Mouse (Mus musculus): ENCODE data around the gene Sh3pxd2b. TPM values are rescaled to one million over a fixed set of nuclear protein-coding genes. Genes with fewer than 3 reads are reported as not detected.

The Sh3pxd2b gene
- polyA plus RNA-seq, 1 experiment from 2014 or later = 25.5 TPM

DNA sequence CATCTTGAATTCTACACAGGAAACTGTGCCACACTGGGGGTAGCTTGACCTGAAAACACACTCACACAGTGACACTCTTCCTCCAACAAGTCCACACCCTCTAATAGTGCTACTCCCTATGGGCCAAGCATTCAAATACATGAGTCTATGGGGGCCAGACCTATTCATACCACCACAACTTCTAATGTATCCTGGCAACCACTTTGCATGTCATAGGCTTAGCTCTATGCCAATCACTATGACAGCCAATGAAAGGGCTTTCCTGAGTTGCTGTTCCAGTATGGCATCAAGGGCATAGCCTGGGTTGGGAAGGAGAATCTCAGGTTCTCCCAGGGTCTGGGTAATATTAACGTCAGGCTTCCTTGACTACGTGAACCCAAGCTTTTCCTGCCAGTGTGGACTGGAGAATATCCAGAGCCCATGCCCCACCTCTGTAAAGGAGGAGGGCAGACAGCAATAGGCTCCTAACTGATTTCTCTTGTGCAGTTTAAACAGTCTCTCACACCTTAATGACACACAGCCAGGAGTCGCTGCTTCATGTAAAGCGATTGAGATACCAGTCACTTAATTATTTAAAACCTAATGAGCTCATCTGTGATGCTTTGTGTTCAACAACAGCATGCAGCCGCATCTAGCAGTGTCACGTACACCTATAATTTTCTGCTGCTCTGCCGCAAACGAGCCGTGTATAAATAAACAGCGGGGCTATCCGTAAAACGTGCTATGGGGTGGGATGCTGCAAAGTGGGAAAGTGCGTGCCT, 25.8 kb downstream of the Sh3pxd2b start:
- no peaks in the 10 kb centered on the region for H3K27me3 ChIP-seq (ENCODE audit: control insufficient read depth, insufficient read depth, low read length)
- H3K36me3 ChIP-seq (ENCODE audit: control insufficient read depth, insufficient read depth, low read length) = peaks cover 11% of the 10 kb centered on the region
- no peaks in the 10 kb centered on the region for H3K4me1 ChIP-seq (ENCODE audit: control insufficient read depth, insufficient read depth, low read length)
- no peak overlapping the region for H3K27ac ChIP-seq (replicated peaks; ENCODE audit: low read depth, low read length)
- ATAC-seq (ENCODE audit: insufficient number of reproducible peaks, low FRiP score, low TSS enrichment, low read depth) (no peak), DNase-seq (ENCODE audit: low spot score) (no peak)
- H3K9ac ChIP-seq (ENCODE audit: low read length) = no peak overlapping the region
- no peaks in the 10 kb centered on the region for H3K9me3 ChIP-seq (ENCODE audit: control insufficient read depth, low read length)
- no peak overlapping the region for H3K4me3 ChIP-seq (ENCODE audit: low read depth, low read length)
- H3K4me2 ChIP-seq (ENCODE audit: low read depth, severe bottlenecking) = no peak overlapping the region
- 81% methylated on average over 13 of the region's 13 CpGs for WGBS

DNA sequence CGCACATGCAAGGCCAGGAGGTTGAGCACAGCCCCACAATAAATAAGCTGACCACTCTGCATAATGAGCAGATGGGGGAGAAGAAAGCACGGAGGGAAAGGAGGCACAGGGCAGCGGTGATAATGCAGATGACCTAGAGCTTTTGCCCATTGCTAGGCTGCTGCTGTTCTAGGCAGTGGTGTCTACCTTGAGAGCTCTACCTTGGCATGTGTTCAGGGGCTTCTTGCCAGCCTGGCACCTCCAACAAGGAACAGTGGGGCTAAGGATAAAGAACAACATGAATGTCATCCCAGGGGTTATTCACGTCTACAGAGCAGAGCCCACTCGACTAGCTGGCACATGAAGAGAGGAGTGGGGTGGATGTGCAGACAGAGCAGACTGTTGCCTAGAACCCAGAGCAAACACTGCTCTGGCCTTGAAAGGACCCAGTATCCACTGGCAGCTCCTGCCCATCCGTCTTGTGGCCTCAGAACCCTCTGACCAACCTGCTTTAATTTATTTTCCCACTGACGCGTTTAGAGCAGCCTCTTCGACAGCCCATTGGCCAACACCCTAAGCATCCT, 26.5 kb downstream of the Sh3pxd2b start:
- Histone ChIP-seq H3K4me3 (ENCODE audit: low read depth, low read length) (no peak overlapping the region), H3K27me3 (ENCODE audit: control insufficient read depth, insufficient read depth, low read length) (no peaks in the 10 kb centered on the region), H3K9ac (ENCODE audit: low read length) (no peak overlapping the region), H3K4me1 (ENCODE audit: control insufficient read depth, insufficient read depth, low read length) (no peaks in the 10 kb centered on the region), H3K36me3 (ENCODE audit: control insufficient read depth, insufficient read depth, low read length) (peaks cover 11% of the 10 kb centered on the region), H3K27ac (replicated peaks; ENCODE audit: low read depth, low read length) (no peak overlapping the region), H3K4me2 (ENCODE audit: low read depth, severe bottlenecking) (no peak overlapping the region), H3K9me3 (ENCODE audit: control insufficient read depth, low read length) (no peaks in the 10 kb centered on the region)
- no peak for ATAC-seq (ENCODE audit: insufficient number of reproducible peaks, low FRiP score, low TSS enrichment, low read depth)
- DNase-seq (ENCODE audit: low spot score) = no peak
- WGBS = 81% methylated on average over 9 of the region's 9 CpGs

DNA sequence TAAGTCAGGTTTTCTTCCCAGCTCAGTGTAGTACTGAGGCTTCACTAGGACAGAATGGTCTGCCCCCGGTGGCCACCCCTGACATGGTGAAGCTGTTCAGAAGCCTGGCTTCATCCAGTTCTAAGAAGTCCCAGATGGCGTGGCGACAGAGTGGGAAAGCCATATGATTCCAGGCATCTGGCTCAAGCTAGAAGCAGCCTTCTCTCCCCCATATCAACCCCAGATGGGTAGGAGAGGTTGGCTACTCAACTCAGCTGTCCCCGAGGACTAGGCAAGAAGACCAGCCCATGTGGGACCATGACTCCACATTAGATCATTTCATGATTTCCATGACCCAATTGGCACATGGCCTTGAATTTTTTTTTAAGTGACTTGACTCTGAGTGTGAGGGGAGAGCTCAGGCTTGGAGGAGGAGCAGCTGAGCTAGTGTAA, 27.5 kb downstream of the Sh3pxd2b start:
- Histone ChIP-seq H3K4me3 (ENCODE audit: low read depth, low read length) (no peak overlapping the region), H3K9ac (ENCODE audit: low read length) (no peak overlapping the region), H3K27me3 (ENCODE audit: control insufficient read depth, insufficient read depth, low read length) (no peaks in the 10 kb centered on the region), H3K36me3 (ENCODE audit: control insufficient read depth, insufficient read depth, low read length) (peaks cover 11% of the 10 kb centered on the region), H3K4me1 (ENCODE audit: control insufficient read depth, insufficient read depth, low read length) (no peaks in the 10 kb centered on the region), H3K27ac (replicated peaks; ENCODE audit: low read depth, low read length) (no peak overlapping the region), H3K4me2 (ENCODE audit: low read depth, severe bottlenecking) (no peak overlapping the region), H3K9me3 (ENCODE audit: control insufficient read depth, low read length) (no peaks in the 10 kb centered on the region)
- no peak for DNase-seq (ENCODE audit: low spot score)
- WGBS = 64% methylated on average over 4 of the region's 4 CpGs
- no peak for ATAC-seq (ENCODE audit: insufficient number of reproducible peaks, low FRiP score, low TSS enrichment, low read depth)

DNA sequence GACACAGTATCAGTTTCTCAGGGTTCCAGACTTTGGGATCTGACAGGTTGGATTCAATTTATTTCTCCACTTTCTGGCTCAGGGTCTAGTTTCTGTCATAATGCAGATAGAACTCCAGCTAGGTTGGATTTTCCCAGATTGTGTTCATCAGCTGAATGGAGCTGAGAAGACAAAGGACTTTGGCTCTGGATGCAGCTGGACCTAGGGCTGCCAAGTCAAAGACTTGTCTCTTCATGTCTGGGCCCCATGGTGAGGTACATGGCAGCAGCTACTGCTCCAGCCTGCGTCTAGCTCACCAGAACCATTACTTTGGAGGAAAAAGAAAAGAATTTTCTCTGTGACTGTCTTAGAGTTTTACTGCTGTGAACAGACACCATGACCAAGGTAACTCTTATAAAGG, 28.5 kb downstream of the Sh3pxd2b start:
- H3K27ac ChIP-seq (replicated peaks; ENCODE audit: low read depth, low read length) = no peak overlapping the region
- ATAC-seq (ENCODE audit: insufficient number of reproducible peaks, low FRiP score, low TSS enrichment, low read depth) (no peak), DNase-seq (ENCODE audit: low spot score) (no peak)
- H3K4me3 ChIP-seq (ENCODE audit: low read depth, low read length) = no peak overlapping the region
- WGBS = 96% methylated on average over 1 of the region's 1 CpGs
- H3K36me3 ChIP-seq (ENCODE audit: control insufficient read depth, insufficient read depth, low read length) = peaks cover 11% of the 10 kb centered on the region
- H3K9me3 ChIP-seq (ENCODE audit: control insufficient read depth, low read length) = no peaks in the 10 kb centered on the region
- H3K4me1 ChIP-seq (ENCODE audit: control insufficient read depth, insufficient read depth, low read length) = no peaks in the 10 kb centered on the region
- no peak overlapping the region for H3K9ac ChIP-seq (ENCODE audit: low read length)
- H3K27me3 ChIP-seq (ENCODE audit: control insufficient read depth, insufficient read depth, low read length) = no peaks in the 10 kb centered on the region
- H3K4me2 ChIP-seq (ENCODE audit: low read depth, severe bottlenecking) = no peak overlapping the region

DNA sequence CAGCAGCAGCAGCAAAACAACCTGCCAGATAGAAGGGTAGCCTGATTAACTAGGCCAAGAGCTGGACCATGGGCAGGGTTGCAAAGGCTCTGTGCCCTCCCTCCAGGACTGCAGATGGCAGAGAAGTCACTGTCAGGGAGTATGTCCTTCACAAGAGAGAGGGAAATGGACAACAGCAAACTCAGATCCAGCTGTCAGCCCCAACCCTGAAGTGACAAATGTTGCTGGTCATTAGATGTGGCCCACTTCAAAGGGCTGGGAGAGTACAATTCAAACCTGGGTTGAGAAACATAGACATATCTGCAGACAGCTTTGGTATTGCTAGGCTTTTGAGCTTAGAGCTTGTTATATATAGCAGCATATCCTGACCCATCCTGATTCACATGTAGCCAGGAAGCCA, 32.3 kb downstream of the Sh3pxd2b start:
- no peak overlapping the region for H3K27ac ChIP-seq (replicated peaks; ENCODE audit: low read depth, low read length)
- peaks cover 6% of the 10 kb centered on the region for H3K36me3 ChIP-seq (ENCODE audit: control insufficient read depth, insufficient read depth, low read length)
- H3K9me3 ChIP-seq (ENCODE audit: control insufficient read depth, low read length) = no peaks in the 10 kb centered on the region
- H3K9ac ChIP-seq (ENCODE audit: low read length) = no peak overlapping the region
- no peaks in the 10 kb centered on the region for H3K27me3 ChIP-seq (ENCODE audit: control insufficient read depth, insufficient read depth, low read length)
- no peak overlapping the region for H3K4me2 ChIP-seq (ENCODE audit: low read depth, severe bottlenecking)
- H3K4me3 ChIP-seq (ENCODE audit: low read depth, low read length) = no peak overlapping the region
- ATAC-seq (ENCODE audit: insufficient number of reproducible peaks, low FRiP score, low TSS enrichment, low read depth) = no peak
- no peak for DNase-seq (ENCODE audit: low spot score)
- no peaks in the 10 kb centered on the region for H3K4me1 ChIP-seq (ENCODE audit: control insufficient read depth, insufficient read depth, low read length)

DNA sequence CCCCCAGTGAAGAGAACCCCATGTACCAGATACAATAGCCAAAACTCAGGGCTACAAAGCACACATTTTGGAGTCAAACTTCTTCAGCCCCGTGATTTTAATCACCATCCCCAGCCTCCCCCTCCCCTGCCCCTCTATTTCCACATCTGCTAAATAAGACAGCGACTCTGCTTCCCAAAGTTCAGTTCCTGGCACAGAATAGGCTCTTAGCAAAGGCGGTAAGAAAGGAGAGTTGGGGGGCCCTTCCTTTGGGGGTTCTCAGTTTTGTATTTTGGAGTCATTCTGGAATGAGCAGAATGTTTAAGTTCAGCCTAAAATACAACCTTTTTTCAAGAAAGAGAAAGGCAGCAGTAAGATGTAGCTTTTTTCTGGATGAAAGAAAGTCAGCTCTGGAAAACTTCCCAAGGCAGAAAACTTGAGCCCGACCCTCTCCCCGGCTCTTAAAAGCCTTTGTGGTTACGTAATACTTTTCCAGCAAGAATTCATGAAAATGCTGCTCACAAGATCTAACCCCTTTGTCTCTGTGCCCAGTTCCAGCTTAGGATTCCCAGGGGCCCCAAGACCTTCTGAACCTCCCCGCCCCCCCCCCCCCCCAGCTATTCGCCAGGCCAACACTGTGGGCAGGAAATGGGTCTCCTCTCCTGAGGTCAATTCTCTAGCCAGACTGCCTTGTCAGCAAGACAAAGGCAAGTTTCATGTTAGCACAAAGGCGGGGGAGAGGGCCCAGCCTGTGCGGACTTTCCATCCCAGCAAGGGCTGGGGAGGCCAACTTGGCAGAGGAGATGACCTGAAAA, 35.9 kb downstream of the Sh3pxd2b start:
- Histone ChIP-seq H3K4me1 (ENCODE audit: control insufficient read depth, insufficient read depth, low read length) (no peaks in the 10 kb centered on the region), H3K9ac (ENCODE audit: low read length) (no peak overlapping the region)

DNA sequence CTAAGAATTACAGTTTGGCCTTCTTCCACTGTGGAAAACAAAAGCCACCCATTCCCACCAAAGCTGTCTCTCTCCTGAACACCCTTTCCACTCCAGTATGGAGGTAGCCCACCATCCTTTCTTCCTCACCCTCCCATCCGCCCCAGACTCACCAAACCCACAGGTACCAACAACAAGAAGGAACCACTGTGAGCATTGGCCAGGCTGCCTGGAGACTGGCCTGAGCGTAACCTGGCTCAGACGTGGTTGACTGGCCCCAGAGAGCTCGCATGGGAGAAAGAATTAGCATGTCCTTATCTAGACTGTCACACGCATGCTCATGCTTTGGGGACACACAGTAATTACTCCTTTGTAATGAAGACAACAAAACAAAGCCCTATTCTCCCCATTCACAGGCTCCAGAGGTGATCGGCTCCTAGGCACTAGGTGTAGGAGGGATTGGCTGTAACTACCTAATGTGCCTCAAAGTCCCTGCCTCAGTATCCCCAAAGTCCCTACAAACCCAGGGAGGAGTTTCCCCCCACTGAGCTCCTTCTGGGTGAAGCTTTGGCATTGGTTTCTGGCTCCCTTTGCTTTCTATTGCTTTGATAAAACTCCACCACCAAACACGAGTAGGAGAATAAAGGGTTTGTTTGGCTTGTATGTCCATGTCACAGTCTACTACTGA, 36.6 kb downstream of the Sh3pxd2b start:
- H3K9ac ChIP-seq (ENCODE audit: low read length) = no peak overlapping the region

More for the DNA sequence above, 35.9 kb downstream of the Sh3pxd2b start:
- Histone ChIP-seq H3K27ac (replicated peaks; ENCODE audit: low read depth, low read length) (peak overlapping the region; percentile 60), H3K4me2 (ENCODE audit: low read depth, severe bottlenecking) (no peak overlapping the region), H3K27me3 (ENCODE audit: control insufficient read depth, insufficient read depth, low read length) (no peaks in the 10 kb centered on the region), H3K9me3 (ENCODE audit: control insufficient read depth, low read length) (no peaks in the 10 kb centered on the region), H3K4me3 (ENCODE audit: low read depth, low read length) (no peak overlapping the region), H3K36me3 (ENCODE audit: control insufficient read depth, insufficient read depth, low read length) (no peaks in the 10 kb centered on the region)
- ATAC-seq (ENCODE audit: insufficient number of reproducible peaks, low FRiP score, low TSS enrichment, low read depth) = no peak
- 55% methylated on average over 10 of the region's 10 CpGs for WGBS
- DNase-seq (ENCODE audit: low spot score) = no peak

DNA sequence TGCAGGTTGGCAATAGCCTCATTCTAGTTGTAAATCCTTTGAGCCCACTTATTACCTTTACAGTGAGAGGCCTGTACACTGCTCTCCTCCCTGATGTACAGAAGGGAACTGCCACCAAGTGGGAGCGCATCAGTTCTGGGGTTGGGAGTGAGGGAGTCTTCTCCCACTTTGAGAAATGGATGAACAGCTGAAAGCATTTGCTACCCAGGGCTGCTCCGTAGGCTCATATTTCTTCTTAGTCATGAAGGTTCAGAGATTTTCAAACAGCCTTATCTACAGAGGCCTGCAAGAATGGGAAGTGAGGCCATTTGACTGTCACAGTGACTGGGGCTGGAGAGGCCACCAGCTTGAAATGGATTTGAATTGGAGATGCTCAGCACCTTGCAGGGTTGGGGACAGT, 38.4 kb downstream of the Sh3pxd2b start:
- DNase-seq (ENCODE audit: low spot score) (no peak), ATAC-seq (ENCODE audit: insufficient number of reproducible peaks, low FRiP score, low TSS enrichment, low read depth) (no peak)
- Histone ChIP-seq H3K27ac (replicated peaks; ENCODE audit: low read depth, low read length) (no peak overlapping the region), H3K36me3 (ENCODE audit: control insufficient read depth, insufficient read depth, low read length) (no peaks in the 10 kb centered on the region), H3K4me2 (ENCODE audit: low read depth, severe bottlenecking) (no peak overlapping the region), H3K4me3 (ENCODE audit: low read depth, low read length) (no peak overlapping the region), H3K9ac (ENCODE audit: low read length) (no peak overlapping the region), H3K27me3 (ENCODE audit: control insufficient read depth, insufficient read depth, low read length) (no peaks in the 10 kb centered on the region), H3K4me1 (ENCODE audit: control insufficient read depth, insufficient read depth, low read length) (no peaks in the 10 kb centered on the region), H3K9me3 (ENCODE audit: control insufficient read depth, low read length) (no peaks in the 10 kb centered on the region)
- 85% methylated on average over 2 of the region's 2 CpGs for WGBS

More for the DNA sequence above, 36.6 kb downstream of the Sh3pxd2b start:
- Histone ChIP-seq H3K4me2 (ENCODE audit: low read depth, severe bottlenecking) (no peak overlapping the region), H3K4me1 (ENCODE audit: control insufficient read depth, insufficient read depth, low read length) (no peaks in the 10 kb centered on the region), H3K9me3 (ENCODE audit: control insufficient read depth, low read length) (no peaks in the 10 kb centered on the region), H3K36me3 (ENCODE audit: control insufficient read depth, insufficient read depth, low read length) (no peaks in the 10 kb centered on the region), H3K27ac (replicated peaks; ENCODE audit: low read depth, low read length) (no peak overlapping the region), H3K27me3 (ENCODE audit: control insufficient read depth, insufficient read depth, low read length) (no peaks in the 10 kb centered on the region), H3K4me3 (ENCODE audit: low read depth, low read length) (no peak overlapping the region)
- DNase-seq (ENCODE audit: low spot score) (no peak), ATAC-seq (ENCODE audit: insufficient number of reproducible peaks, low FRiP score, low TSS enrichment, low read depth) (no peak)
- WGBS = 88% methylated on average over 7 of the region's 7 CpGs

Measured in limb, embryonic 11.5 days (tissue).